In the genomic region with DNA sequence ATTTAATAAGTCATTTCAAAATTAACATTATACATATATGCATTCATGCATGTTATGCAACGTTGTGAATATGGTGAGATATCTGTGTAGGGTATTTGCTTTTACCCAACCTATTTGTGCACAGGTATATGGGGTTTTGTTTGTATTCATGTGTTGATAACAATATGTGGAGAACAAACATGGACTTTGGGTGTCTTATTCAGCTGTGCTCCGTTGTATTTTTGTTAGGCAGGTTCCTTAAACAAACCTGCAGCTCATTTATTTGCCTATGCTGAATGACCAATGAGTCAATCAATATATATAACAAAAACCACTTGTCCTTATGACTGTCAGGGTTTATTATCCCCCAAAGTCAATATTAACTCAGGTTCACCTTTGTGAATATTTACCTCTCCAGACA, we compare ENCODE assay signal across 20 mouse cellular contexts. TPM values are rescaled to one million over a fixed set of nuclear protein-coding genes. Genes with fewer than 3 reads are reported as not detected.
"Had no signal": no experiment of that assay in that cellular context is flagged by ENCODE, and none has a peak within 500 bp of the region (broad histone marks: within the 10 kb centered on the region; RNA-seq: fewer than 3 reads in every experiment).

No protein-coding gene starts in this region.

- H3K27me3 ChIP-seq: liver, embryonic 13.5 days; liver, embryonic 15.5 days; lung, embryonic 15.5 days; megakaryocyte, embryonic 14.5 days; midbrain, embryonic 13.5 days; midbrain, embryonic 15.5 days; neural tube, embryonic 12.5 days had no signal

- H3K4me2 ChIP-seq: liver, embryonic 13.5 days; liver, embryonic 15.5 days; lung, embryonic 15.5 days; midbrain, embryonic 11.5 days; midbrain, embryonic 13.5 days; midbrain, embryonic 15.5 days; neural tube, embryonic 12.5 days had no signal

- H3K36me3 ChIP-seq: liver, embryonic 13.5 days; liver, embryonic 15.5 days; lung, embryonic 15.5 days; midbrain, embryonic 13.5 days; midbrain, embryonic 15.5 days; neural tube, embryonic 12.5 days had no signal

- H3K27ac ChIP-seq: liver, embryonic 13.5 days; liver, embryonic 15.5 days; lung, embryonic 15.5 days; macrophage; midbrain, embryonic 13.5 days; midbrain, embryonic 15.5 days; neural tube, embryonic 12.5 days had no signal

- H3K9ac ChIP-seq: liver, embryonic 13.5 days; liver, embryonic 15.5 days; liver, postnatal 0 days; lung, embryonic 15.5 days; midbrain, embryonic 13.5 days; midbrain, embryonic 15.5 days; neural tube, embryonic 12.5 days had no signal

- H3K4me1 ChIP-seq: liver, embryonic 13.5 days; liver, embryonic 15.5 days; lung, embryonic 15.5 days; megakaryocyte, embryonic 14.5 days; midbrain, embryonic 13.5 days; midbrain, embryonic 15.5 days; neural tube, embryonic 12.5 days had no signal

- H3K4me3 ChIP-seq: liver, embryonic 13.5 days; liver, embryonic 15.5 days; lung, embryonic 15.5 days; megakaryocyte, embryonic 14.5 days; midbrain, embryonic 13.5 days; midbrain, embryonic 15.5 days; neural tube, embryonic 12.5 days had no signal

- ATAC-seq: liver, postnatal 0 days; lung, postnatal 0 days; midbrain, embryonic 13.5 days; midbrain, embryonic 15.5 days had no signal

- DNase-seq: liver, embryonic 13.5 days; liver, postnatal 0 days; lung, adult 2 months; lung, postnatal 14 days; lung, postnatal 36 days; right cerebral cortex, postnatal 14 days; spleen, adult 18-20 months; thymus, adult 18-20 months; thymus, postnatal 14 days; thymus, postnatal 4 days had no signal

- H3K9me3 ChIP-seq: liver, embryonic 13.5 days; liver, embryonic 15.5 days; lung, embryonic 15.5 days; megakaryocyte, embryonic 14.5 days; midbrain, embryonic 13.5 days; midbrain, embryonic 15.5 days; neural tube, embryonic 12.5 days had no signal

RNA-seq across cellular contexts. Expression of a gene that starts 15.2 kb away (rescaled TPM):
- polyA plus RNA-seq: liver, embryonic 13.5 days; liver, embryonic 15.5 days; liver, postnatal 0 days; lung, adult 2 months; lung, postnatal 0 days; macrophage; thymus, postnatal 0 days had no signal
